Mouse (Mus musculus) erythroblast, embryonic 14.5 days (primary cell): Measurements from ENCODE around the gene Vmn1r32. TPM values are rescaled to one million over a fixed set of nuclear protein-coding genes. Genes with fewer than 3 reads are reported as not detected.

Experiments
- H3K27me3 ChIP-seq: 2 replicates; pipeline ENCODE4 v1.6.1; 2012; ENCODE audit warnings: inconsistent platforms; ENCODE audit not compliant: control insufficient read depth
- H3K36me3 ChIP-seq: 2 replicates; pipeline ENCODE4 v1.6.1; 2012; ENCODE audit warnings: mild to moderate bottlenecking, inconsistent platforms; ENCODE audit not compliant: control insufficient read depth
- H3K4me1 ChIP-seq: 2 replicates; pipeline ENCODE4 v1.6.1; 2012; ENCODE audit warnings: inconsistent platforms; ENCODE audit not compliant: control insufficient read depth
- H3K4me3 ChIP-seq: replicated peaks from 2 replicates; pipeline ENCODE3; 2012; ENCODE audit warnings: moderate library complexity, mild to moderate bottlenecking, inconsistent platforms
- H3K9me3 ChIP-seq: 2 replicates; pipeline ENCODE4 v1.6.1; 2012; ENCODE audit warnings: low read length, inconsistent platforms, mixed read lengths; ENCODE audit not compliant: control insufficient read depth
- GATA1 ChIP-seq: IDR thresholded peaks from 2 replicates; pipeline ENCODE4 v1.6.1; 2012; ENCODE audit warnings: low read length, inconsistent platforms, mixed read lengths
- TAL1 ChIP-seq: IDR thresholded peaks from 3 replicates; pipeline ENCODE4 v1.6.1; 2012; ENCODE audit warnings: low read length, inconsistent platforms, mixed read lengths
- polyA plus RNA-seq: library from polyadenylated mRNA; stranded (reverse); fragments of >175 nt; gene quantifications from 2 replicates; pipeline ENCODE4 v1.2.3, GENCODE M21; 2012

The Vmn1r32 gene
- polyA plus RNA-seq = not detected in 2 replicates

DNA sequence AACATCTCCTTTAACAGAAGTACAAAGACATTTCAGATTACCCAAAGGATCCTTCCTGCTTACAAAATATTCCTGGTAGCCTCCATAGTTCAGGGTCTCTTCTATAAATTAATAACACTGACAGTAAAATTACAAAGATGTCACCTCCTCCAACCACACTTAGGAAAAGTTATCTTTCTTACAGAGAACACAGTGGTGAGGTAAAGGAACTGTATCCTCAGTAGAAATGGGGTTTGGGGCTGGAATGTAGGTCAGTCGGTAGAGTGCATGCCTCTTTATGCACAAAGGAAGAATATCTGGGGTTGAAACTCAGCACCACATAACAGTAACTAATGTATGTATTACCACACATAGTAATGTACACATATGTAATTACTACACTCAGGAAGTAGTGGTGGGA, at the start of gene Vmn1r32:
Gene Vmn1r32 (minus strand): TSS at position 101 of the 400 bp plus-strand sequence.
- Histone ChIP-seq H3K27me3 (no peaks in the 10 kb centered on the region), H3K9me3 (no peaks in the 10 kb centered on the region), H3K4me1 (no peaks in the 10 kb centered on the region), H3K36me3 (no peaks in the 10 kb centered on the region), H3K4me3 (no peak within 1 kb of the TSS)
- TF ChIP-seq TAL1 = no peak
- no peak for TF ChIP-seq GATA1

DNA sequence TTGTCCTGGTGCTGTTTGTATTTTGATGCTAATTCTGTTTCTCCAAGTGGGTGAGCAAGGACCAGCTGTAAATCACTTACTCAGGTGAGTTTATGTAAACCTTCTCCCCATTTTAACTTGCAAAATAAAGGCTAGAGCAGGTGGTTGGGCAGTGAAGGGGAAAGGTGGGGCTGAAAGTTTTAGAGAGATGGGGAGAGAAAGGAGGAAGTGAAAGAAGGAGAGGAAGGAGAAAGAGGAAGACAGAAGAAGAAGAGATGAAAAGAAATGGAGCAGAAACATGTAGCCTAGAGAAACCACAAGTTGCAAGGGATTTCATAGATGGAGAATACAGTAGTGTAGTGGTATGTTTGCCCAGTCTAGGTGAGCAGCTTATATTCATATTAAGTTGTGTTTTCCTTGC, 35.9 kb upstream of the Vmn1r32 start:
- H3K27me3 ChIP-seq = no peaks in the 10 kb centered on the region
- TF ChIP-seq GATA1 = no peak
- TF ChIP-seq TAL1 = no peak

DNA sequence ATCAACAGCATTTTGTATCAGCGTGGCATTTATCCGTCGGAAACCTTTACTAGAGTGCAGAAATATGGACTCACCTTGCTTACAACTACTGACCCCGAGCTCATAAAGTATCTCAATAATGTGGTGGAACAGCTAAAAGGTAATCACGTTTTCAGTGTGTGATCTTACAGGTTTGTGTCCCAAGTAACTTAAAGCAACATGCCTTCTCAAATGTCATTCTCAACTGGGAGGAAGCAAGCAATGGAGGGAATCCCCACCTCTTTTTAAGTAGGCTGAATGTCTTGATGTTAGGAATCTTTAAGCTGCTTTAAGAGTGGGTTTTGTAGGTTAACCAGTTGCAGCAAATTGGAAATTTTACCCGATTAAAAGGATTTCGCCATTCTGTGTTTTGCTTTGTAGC, 23.9 kb downstream of the Vmn1r32 start:
- H3K9me3 ChIP-seq = no peaks in the 10 kb centered on the region
- no peaks in the 10 kb centered on the region for H3K27me3 ChIP-seq
- peaks cover 47% of the 10 kb centered on the region for H3K36me3 ChIP-seq
- peak overlapping the region; percentile 70 for H3K4me3 ChIP-seq
- no peak for TF ChIP-seq TAL1
- no peak for TF ChIP-seq GATA1
- peaks cover 23% of the 10 kb centered on the region for H3K4me1 ChIP-seq

More for the DNA sequence above, 35.9 kb upstream of the Vmn1r32 start:
- no peak overlapping the region for H3K4me3 ChIP-seq
- no peaks in the 10 kb centered on the region for H3K36me3 ChIP-seq
- H3K4me1 ChIP-seq = no peaks in the 10 kb centered on the region
- peaks cover 2% of the 10 kb centered on the region for H3K9me3 ChIP-seq

DNA sequence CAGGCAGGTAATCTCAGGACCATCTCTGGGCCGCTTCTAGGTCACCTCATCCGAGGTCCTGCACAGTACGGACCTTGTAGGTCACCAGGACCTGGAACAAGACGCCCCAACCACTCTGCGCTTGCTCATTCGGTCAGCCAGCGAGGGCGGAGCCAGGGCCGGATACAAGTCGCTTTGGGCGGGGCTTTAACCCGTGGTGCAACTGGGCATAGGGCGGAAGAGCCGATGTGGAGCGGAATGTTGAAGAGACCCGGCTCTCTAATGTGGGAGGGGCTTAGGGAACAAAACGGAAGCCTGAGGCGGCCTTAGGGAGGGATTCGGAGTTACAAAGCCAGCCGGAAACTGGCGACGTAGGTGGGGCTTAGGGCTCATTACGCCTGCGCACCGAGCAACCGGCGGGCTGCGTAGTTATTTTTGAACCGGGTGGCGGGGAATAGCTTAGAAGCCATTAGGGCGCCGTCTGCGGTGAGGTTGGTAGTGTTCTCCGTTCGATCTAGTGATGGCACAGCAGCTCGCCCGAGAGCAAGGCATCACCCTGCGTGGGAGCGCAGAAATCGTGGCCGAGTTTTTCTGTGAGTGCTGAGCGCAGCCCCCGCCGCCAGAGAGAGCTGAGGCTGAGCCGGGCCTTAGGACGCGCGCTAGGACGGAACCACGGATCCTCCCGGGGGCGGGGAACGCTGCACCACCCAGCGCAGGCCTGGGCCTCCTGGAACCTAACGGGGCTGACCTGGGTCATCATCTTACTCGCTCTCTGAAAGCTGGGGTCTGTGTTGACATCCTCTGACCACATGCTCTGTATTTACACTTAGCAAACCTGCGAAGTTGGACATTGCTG, 24.7 kb downstream of the Vmn1r32 start, which contains the start of gene Mad2l1:
Gene Mad2l1 (plus strand): TSS at position 363 of the 835 bp plus-strand sequence.
- Histone ChIP-seq H3K27me3 (no peaks in the 10 kb centered on the region), H3K36me3 (peaks cover 40% of the 10 kb centered on the region), H3K4me1 (peaks cover 23% of the 10 kb centered on the region), H3K4me3 (peak within 1 kb of the TSS; percentile 70), H3K9me3 (no peaks in the 10 kb centered on the region)
- TF ChIP-seq TAL1 = no peak
- TF ChIP-seq GATA1 = no peak

DNA sequence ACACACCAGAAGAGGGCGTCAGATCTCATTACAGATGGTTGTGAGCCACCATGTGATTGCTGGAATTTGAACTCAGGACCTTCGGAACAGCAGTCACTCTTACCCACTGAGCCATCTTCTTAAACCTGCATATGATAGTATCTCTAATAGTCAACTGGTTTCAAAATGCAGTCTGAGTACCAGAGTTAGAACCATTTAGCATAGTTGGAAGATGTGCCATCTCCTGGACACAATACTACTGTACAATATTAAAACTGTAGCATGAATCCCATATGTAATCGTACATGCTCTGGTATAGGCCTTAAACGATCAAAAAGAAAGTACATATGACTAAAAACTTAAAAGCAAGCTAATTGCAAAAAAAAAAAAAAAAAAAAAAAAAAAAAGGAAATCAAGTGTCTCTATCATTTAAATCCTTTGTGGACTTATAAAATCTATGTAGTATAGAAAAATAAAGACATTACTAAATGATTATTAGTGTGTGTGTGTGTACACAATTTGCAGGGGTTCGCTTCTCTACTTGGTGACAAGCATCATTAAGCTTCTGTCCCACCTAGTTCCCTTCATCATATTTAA, 25.4 kb downstream of the Vmn1r32 start:
- Histone ChIP-seq H3K4me3 (peak overlapping the region; percentile 70), H3K9me3 (no peaks in the 10 kb centered on the region), H3K4me1 (peaks cover 23% of the 10 kb centered on the region), H3K36me3 (peaks cover 32% of the 10 kb centered on the region), H3K27me3 (no peaks in the 10 kb centered on the region)
- TF ChIP-seq GATA1 = no peak
- TF ChIP-seq TAL1 = no peak

DNA sequence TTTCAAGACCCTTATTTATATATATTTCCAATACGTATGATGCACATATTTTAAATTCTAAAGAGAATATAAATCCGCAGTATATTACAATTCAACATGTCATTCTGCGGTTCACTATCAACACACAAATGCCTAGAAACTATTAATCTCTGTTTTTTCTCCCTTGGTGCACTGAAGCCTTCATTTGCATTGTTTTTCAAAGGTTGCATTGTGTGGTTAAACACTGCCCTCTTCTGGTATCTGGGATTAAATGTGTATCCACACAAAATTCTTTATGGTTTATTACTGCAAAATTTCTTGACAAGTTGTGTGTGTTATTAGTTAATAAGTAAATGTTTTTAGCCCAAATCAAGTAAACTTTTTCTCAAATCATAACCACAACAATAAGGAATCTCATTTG, 26.7 kb downstream of the Vmn1r32 start:
- peaks cover 20% of the 10 kb centered on the region for H3K36me3 ChIP-seq
- no peak overlapping the region for H3K4me3 ChIP-seq
- TF ChIP-seq GATA1 (no peak), TAL1 (no peak)
- no peaks in the 10 kb centered on the region for H3K9me3 ChIP-seq
- no peaks in the 10 kb centered on the region for H3K27me3 ChIP-seq
- peaks cover 21% of the 10 kb centered on the region for H3K4me1 ChIP-seq

DNA sequence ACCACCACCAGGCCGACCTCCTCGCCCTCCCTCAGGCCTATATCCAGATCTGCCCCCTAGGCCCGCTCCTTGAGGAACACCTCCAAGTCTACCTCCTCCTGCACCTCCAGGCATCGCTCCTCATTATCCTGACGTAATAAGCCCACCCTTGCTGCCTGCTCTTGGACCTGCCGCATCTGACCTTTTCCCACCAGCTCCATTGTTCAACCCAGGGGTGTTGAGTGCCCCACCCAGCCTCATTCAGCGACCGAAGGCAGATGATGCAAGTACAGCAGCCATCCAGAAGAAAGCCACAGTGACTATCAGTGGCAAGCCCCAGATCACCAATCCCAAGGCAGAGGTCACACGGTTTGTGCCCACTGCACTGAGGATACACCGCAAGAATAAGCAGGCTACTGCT, 31.5 kb downstream of the Vmn1r32 start:
- Histone ChIP-seq H3K4me3 (no peak overlapping the region), H3K36me3 (no peaks in the 10 kb centered on the region), H3K4me1 (no peaks in the 10 kb centered on the region), H3K27me3 (no peaks in the 10 kb centered on the region), H3K9me3 (no peaks in the 10 kb centered on the region)
- TF ChIP-seq TAL1 (no peak), GATA1 (no peak)

DNA sequence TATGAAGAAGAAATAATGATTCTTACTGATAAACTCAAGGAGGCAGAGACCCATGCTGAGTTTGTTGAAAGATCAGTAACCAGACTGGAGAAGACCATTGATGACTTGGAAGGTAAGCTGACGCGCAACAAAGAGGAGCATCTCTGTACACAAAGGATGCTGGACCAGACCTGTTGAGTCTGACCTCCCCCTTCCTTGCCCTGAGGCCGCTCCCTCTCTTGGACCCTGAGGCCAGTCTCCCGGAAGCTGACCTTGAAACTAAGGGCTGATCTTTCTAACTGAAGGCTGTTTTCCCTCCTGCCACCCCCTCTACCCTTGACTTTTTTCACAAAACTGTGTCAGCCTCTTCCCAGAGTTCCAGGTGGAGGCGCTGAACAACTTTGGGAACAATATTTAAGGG, 43.5 kb downstream of the Vmn1r32 start:
- no peaks in the 10 kb centered on the region for H3K9me3 ChIP-seq
- H3K27me3 ChIP-seq = no peaks in the 10 kb centered on the region
- H3K4me3 ChIP-seq = no peak overlapping the region
- no peaks in the 10 kb centered on the region for H3K36me3 ChIP-seq
- H3K4me1 ChIP-seq = no peaks in the 10 kb centered on the region
- TF ChIP-seq GATA1 (no peak), TAL1 (no peak)

Other genes with a start within 250 kb of the Vmn1r32 start
- gene Mad2l1, start 24.7 kb downstream of the Vmn1r32 start, polyA plus RNA-seq = 0.69 and 1.2 TPM in 2 replicates
- 0.03 TPM in 1 of 2 replicates, not detected in the other for gene Vmn1r33, start 58.2 kb upstream of the Vmn1r32 start, polyA plus RNA-seq
- gene Vmn1r34, start 83.8 kb upstream of the Vmn1r32 start, polyA plus RNA-seq = not detected in 2 replicates
- gene Vmn1r35, start 125.8 kb upstream of the Vmn1r32 start, polyA plus RNA-seq = not detected in 2 replicates
- not detected in 2 replicates for gene Vmn1r36, start 159.1 kb upstream of the Vmn1r32 start, polyA plus RNA-seq
- gene Vmn1r37, start 169.3 kb upstream of the Vmn1r32 start, polyA plus RNA-seq = not detected in 2 replicates
- gene Vmn1r38, start 222.5 kb upstream of the Vmn1r32 start, polyA plus RNA-seq = not detected in 2 replicates